Mouse (Mus musculus) kidney, adult 2 months (tissue): ENCODE results near the gene Gm21958.

Experiments
- CTCF ChIP-seq: fragments of 200-500 bp; conservative IDR thresholded peaks from 2 replicates; pipeline ENCODE4 v1.5.1; 2011; ENCODE audit warnings: low read depth, mild to moderate bottlenecking, control low read depth, low read length, moderate library complexity, mixed read lengths; ENCODE audit not compliant: insufficient read depth, insufficient read length
- POLR2A ChIP-seq: fragments of 200-500 bp; IDR thresholded peaks from one replicate; pipeline ENCODE4 v1.6.1; 2011; ENCODE audit warnings: low read depth, low read length, control low read depth

GRCm38 (mm10) chr3:54714253-54714652 lies at the start of gene Gm21958:
- TF ChIP-seq POLR2A (no peak), CTCF (no peak)
